Mouse (Mus musculus) CH12F3 (cell line): ENCODE measurements around the gene Srp68.
"Not testable (repeated sequence)": the region's sequence is repeated elsewhere in the genome, so short reads cannot be mapped to it uniquely, and the experiment has no call there.

ENCODE experiments used
- in situ Hi-C: fragments of 300-500 bp; cut with MboI; formaldehyde crosslinking; loops from 2 replicates; pipeline ENCODE4 v1.14.3; 2020; ENCODE audit warnings: low sequenced_read_pairs

Srp68 gene

DNA sequence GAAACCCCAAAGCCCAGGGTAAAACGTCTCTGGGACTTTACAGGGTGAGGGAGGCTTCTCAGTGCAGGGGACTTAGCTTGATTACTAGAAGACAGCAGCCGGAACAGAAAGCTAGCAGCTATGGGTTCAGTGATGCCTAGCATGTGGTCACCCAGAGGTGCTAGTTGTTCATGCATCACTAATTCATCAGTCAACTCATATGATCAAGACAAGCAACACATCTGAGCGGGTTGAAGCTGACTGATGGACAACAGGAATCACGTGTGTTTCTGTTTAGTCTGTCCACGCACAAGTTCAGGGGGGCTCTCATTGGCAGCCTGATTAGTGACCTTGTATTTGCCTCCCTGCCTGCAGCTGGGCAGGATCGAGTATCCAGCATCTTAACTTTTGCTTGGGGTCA, 10.0 kb upstream of the Srp68 start:
- in situ Hi-C loops = no loop called here

DNA sequence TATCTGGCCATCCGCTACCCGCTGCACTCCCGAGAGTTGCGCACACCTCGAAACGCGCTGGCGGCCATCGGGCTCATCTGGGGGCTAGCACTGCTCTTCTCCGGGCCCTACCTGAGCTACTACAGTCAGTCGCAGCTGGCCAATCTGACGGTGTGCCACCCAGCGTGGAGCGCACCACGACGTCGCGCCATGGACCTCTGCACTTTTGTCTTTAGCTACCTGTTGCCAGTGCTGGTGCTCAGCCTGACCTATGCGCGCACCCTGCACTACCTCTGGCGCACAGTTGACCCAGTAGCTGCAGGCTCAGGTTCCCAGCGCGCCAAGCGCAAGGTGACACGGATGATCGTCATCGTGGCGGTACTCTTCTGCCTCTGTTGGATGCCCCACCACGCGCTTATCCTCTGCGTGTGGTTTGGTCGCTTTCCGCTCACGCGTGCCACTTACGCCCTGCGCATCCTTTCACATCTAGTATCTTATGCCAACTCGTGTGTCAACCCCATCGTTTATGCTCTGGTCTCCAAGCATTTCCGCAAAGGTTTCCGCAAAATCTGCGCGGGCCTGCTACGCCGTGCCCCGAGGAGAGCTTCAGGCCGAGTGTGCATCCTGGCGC, 9.0 kb upstream of the Srp68 start:
- in situ Hi-C loops = no loop called here

DNA sequence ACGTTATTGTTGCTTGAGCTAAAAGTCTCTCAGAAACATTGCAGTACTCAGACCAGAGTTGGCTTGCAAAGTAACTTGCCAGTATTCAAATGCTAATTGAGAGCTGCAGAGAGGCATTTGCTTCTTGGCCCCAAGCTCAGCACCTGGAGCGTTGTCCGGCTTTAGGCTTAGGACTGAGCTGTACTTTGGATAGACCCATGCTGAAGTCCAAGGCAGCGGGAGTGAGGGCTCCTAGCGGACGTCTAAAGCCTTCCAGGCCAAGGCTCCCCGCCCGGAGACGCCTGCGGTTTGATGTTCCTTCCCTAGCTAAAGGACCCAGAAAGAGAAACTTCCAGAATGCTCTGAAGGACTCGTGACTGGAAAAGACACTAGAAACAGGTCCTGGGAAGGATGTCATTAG, 8.1 kb upstream of the Srp68 start:
- in situ Hi-C loops = no loop called here

DNA sequence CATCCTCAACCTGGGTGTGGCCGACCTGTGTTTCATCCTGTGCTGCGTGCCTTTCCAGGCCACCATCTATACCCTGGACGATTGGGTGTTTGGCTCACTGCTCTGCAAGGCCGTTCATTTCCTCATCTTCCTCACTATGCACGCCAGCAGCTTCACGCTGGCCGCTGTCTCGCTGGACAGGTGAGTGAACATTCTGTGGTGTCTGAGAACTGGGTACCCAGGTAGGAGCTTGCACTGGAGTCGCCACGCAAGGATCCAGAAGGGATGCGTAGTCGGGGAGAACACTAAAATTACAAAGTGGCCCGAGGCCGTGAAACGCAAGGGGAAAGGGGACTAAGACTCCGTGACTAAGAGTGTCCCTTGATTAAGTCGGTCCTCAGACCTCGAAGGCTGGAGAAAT, 7.7 kb upstream of the Srp68 start:
- in situ Hi-C loops = no loop called here

DNA sequence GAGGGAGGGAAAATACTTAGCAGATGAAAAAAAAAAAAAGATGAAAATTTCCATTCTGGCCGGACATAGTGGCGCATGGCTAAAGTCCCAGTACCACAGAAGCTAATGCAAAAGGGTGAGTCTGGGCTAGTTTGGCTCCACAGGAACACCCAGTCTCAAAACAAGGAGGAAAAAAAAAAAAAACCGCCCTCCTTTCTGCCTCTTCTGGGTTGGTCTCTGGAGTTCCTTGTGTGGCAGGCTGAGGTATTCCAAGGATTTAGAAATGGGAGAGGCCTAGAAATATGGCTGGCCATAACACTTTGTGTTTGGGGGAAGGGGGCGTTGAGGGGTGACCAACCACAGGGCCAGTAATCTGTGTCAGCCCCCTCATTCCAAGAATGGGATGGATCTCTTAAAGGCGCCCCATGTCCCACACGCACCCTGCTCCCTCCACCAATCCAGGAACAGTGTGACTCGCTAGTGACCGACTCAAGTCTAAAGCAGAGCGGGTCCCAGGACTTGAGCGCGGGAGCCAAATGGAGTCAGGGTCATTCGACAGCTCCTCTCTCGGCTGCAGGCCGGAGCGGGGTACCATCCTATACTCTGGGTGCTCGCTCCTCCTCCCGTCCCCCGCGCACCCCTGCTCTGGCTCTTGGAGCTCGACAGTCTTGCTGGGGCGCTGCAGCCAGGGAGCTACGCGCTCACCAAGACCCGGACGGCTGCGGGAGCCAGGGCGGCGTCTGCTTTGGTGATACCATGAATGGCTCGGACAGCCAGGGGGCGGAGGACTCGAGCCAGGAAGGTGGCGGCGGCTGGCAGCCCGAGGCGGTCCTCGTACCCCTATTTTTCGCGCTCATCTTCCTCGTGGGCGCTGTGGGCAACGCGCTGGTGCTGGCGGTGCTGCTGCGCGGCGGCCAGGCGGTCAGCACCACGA, 7.0 kb upstream of the Srp68 start, which contains the start of gene Galr2:
Gene Galr2, plus strand, starts transcription at position 189 of the 913 bp plus-strand sequence.
- in situ Hi-C loops = no loop called here

DNA sequence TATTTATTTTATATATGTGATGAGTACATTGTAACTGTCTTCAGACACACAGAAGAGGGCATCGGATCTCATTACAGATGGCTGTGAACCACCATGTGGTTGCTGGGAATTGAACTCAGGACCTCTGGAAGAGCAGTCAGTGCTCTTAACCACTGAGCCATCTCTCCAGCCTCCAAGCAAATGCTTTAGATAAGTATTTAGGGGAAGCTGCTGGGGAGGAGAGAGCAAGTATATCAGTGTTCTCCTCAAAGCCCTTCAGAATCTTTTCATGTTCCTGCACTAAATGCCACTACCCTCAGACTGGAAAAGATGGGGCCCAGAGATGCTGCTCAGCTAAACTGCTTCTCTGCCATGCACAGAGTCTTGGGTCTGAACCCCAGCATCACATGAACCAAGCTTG, 3.2 kb upstream of the Srp68 start:
- in situ Hi-C loops = not testable (repeated sequence)

DNA sequence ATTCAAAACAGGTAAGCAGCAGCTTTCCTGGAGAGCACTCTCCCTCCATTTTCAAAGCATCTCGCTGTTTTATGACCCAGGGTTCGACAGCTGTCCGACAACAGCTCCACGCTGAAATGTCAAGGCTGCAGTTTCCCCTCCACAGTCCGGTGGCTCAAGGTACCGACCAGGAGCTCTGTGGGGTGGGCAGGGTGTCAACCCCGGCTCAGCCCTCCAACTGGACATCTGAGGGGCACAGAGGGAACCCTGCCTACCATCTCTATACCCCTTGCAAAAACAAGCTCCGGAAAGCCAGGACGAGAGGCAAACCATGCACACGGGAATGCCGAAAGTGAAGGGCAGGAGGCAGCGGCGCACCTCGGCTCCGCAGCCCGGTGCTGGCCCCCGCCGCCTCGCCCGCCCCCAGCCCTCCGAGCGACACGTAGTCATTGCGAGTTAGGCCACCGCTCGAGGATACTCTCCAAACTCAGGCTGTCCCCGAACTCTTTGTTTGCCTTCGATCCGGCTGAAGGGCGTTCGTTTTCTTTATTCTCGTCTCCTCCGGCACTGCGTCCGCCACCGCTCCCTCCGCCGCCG, 460 bp downstream of the Srp68 start:
- in situ Hi-C loops = no loop called here

DNA sequence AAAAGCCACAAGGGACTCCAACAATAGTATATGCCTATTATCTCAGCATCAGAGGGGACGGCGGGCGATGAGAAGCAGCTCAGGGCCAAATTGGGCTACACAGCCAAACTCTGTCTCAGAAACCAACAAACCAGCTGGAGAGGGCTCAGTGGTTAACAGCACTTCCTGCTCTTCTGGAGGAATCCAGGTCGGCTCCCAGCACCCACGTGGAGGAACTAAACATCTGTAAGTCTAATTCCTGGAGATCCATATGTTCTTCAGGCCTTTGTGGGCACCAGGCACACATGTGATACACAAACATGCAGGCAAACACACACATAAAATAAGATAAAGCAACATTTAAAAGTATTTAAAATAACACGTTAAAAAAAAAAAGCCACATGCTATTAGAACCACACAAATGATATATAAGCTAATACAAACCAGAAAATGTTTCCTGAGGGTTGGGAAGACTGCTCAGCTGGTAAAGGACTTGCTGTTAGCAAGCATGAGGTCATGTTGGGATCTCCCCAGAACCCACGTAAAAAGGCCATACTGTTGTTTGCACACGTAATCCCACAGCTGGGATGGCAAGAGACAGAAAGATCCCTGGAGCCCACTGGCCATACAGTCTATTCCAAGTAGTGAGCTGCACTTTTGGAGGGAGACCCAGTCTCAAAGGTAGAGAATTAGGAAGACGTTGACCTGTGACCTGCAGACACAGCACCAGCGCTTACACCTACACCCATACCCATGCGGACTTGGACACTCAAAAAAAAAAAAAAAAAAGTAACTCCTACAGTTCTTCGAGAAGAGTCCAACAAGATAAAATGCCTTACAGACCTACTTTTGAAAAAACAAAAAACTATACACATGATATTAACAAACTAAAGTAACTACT, 1.2 kb downstream of the Srp68 start:
- in situ Hi-C loops = no loop called here

DNA sequence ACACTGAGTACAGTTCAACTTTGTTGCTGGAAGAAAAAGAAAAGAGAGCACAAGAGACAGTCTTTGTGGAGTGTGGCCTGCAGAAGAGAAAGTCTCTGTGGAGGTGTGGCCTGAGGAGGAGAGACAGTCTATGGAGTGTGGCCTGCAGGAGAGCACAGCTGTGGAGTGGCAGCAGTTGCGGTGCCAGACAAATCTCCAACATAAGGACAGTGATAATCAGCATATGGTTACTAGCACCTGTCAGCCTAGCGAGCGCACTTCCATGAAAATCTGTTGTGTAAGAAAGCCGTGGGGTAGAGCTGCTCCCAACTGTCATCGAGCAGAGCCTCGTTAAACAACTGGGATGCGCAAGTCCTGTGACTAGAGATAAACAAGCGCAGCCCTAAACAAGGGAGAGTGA, 4.5 kb downstream of the Srp68 start:
- in situ Hi-C loops = no loop called here

DNA sequence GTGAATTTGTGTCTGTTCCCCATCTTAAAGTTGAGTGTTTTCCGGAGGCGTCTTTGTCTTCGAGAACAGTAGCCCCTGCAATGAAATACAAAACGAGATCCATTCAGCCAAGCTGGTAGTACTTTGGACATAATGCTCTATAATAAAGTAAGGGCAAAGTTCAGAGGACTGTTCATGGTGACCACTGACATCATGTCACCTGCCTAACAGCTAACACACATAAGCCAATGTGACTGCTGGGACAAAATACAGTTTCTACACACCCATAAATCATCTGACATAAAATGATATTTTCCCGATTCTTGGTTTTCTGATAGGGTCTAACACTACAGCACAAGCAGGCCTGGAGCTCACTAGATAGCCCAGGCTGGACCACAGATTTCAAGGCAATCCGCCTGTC, 5.7 kb downstream of the Srp68 start:
- in situ Hi-C loops = no loop called here

DNA sequence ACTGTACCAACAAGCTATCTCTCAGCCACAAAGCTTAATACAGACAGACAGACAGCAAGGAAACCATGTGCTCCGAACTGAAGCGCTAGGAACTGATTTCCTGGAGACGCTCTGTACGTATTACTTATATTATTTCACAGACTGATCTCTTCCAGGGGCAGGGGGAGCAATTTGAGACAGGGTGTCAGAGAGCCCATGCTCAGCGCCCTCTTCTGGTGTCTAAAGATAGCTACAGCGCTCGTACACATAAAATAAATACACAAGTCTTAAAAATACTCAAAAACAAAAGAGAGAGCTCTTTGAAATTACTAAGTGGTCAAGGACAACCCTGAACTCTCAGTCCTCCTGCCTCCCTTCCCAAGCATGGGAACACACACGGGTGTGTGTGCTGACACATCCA, 6.4 kb downstream of the Srp68 start:
- in situ Hi-C loops = no loop called here

DNA sequence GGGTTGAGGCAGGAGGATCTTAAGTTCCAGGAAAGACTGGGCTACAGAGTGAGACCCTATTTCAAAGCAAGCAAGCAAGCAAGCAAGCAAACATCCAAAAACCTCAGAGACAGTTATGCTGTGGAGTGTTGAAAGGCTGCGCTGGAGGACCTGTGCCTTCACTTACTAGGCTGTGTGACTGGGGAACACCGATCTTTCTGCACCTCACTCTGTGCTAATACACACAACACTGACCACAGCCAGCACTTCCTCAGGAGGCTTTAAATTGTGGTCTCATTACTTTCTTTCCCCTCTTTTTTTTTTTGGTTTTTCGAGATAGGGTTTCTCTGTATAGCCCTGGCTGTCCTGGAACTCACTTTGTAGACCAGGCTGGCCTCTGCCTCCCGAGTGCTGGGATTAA, 8.2 kb downstream of the Srp68 start:
- in situ Hi-C loops = no loop called here

DNA sequence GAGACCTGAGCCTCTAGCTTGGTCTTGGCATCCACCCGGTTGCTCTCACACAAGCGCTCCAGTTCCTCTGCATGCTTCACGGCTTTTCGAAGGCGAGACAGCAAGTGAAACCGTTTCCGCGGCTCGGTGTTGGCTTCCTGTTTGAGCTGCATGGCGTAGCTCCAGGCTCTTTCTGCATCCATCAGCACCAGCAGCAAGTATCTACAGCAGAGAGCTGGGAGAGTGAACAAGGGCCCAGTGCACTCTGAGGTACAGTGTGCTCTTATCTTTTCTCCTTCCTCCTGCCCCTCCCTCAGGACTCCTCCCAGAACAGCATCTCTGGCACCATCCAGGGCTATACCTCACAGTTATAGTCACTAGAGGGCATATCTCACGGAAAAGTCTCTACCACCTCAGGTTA, 8.7 kb downstream of the Srp68 start:
- in situ Hi-C loops = no loop called here

DNA sequence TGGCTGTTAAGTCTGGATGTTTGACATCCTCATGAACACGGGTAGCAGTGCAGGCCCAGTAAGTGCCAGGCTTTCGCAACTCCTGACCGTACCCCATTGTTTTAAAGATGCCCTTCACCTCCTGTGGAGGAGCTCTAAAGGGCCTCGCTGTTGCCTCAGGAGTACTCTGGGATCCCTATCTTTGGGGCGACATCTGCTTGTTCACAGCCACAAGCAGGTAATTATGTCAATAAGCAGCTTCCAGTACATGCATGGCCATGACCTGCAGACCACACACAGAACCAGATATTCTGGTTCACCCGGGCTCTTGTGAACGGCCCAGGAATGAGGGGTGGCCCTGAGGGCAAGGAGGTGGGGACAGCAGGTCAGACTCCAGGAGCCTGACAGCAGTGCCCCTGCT, 13.8 kb downstream of the Srp68 start:
- in situ Hi-C loops = no loop called here

DNA sequence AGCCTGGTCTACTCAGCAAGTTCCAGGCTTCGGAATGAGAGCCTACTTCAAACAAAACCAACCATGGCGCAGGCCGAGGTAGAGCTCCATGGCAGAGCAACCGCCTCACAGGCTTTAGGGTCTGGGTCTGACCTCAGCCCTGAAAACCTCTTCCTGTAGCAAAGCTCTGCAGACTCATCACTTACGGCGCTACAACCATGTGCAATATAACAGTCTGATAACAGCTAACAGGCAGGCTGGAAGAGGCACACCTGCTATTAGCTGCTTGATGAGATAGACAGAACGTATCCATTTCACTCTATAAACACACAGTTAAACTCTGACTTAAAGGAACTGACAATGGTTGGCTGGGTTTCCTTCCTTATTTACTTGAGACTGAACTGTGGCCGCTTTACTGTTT, 14.6 kb downstream of the Srp68 start:
- in situ Hi-C loops = no loop called here

DNA sequence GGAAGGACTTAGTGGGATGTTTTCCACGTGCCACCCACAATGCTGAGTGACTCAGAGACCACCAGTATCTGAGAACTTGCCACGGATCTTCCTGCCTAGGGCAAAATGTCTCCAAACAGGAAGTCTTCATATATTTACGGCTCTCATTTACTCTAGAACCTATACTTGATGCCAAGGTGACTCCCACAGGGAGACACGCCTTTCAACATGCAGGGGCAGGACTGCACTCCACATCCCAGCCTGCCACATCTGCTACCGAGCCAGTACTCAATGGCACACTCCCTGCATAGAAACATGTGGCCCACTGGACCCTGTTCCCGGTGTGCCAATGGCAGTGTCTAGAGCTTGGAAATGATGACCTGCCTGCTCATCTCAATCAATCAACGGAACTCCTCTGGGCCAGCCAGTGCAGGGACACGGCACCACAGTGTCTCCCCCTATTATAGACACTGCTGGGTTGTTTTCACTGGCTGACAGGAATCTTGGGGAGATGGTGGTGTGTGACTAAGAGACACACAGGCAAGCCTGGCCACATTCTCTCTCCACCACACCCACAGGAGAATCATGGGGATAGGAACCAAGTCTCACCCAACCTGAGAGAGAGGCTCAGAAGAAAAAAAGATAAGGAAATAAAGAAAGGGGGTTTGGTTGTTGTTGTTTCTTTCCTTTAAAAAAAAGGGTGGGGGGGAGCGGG, 17.9 kb downstream of the Srp68 start:
- in situ Hi-C loops = no loop called here

DNA sequence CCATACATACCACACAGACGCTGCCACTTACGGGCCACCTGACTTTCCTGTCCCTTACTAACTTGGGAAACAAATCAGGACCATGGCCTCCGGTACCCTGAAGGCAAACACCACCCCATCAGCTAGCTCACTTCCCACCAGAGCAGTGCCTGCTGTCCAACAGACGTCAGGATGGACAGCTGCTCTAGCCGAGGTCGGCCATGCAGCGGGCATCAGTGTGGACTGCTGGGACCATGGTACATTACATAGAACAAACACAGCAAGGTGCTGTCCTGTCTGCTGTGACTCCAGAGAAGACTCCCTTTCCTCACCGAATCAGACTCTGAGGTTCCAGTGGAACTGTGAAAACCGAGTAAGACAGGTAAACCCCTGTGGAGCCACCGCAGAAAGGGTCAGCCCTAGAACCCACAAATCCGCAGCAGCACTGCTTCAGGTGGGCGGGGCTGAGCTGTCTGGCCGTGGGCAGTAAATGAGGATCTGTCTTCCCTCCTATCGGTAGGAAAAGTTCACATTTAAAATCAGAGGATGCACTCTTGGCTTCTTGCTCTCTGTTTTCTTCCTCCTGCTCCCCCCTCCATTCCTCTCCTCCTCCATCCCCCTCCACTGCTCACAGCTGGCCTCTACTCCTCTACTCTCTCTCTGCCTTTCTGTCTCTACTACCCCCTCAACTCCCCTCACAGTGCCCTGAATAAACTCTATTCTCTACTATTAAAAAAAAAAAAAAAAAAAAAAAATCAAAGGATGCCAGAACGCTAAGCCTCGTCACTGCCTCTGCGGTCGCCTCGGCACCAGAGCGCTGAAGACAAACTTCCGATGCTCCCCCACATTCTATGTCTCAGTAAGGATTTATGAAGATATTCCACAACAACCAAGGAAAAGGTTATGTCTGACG, 18.7 kb downstream of the Srp68 start:
- in situ Hi-C loops = no loop called here

DNA sequence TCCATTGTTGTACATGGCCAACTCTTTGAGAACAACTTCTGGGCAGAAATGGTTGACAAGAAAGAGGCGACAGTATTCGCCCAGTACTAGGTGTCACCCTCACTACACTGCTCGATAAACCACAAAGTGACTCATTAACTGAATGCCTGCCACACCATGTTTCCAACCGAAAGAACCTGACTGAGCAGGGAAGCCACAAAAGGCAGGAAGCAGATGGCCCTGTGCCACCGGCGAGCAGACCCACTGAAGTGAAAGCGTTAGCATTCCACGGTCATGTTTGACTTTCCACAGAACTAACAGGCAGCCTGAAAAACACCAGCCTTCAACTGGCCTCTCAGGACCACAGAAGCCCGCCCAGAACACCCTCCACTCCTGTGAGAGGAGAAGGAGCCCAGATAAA, 19.4 kb downstream of the Srp68 start:
- in situ Hi-C loops = no loop called here

DNA sequence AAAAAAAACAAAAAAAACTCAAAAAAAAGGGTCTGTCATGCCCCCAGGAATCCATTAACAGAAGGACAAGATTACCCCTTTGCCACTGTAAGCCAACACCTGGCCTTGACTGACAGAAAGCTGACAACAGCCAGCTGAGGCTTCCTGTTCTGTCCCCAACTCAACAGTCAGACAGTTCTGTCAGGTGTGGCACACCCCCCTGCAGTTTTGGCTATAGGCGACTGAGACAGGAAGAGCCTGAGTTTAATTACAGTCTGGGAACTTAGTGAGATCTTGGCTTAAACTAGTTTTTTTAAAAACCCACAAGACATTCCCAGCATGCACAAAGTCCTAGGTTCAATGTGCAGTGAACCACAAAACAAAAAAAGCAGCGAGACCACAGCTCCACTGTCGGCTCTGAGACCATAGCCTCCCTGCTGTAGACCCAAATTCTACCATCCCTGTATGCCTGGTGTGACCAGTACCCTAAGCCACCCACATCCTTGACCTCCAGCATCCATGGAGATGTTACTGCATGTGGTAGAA, 20.9 kb downstream of the Srp68 start:
- in situ Hi-C loops = no loop called here
